Mouse (Mus musculus): ENCODE measurements around the gene Foxs1. TPM values are rescaled to one million over a fixed set of nuclear protein-coding genes. Genes with fewer than 3 reads are reported as not detected.
A peak's percentile ranks its signal among the peaks of the same experiment; 100 is the strongest.

The Foxs1 gene
- total RNA-seq, 2 experiments from 2014 or later = 9.7 to 10.1 TPM

GRCm38 (mm10) chr2:152930276-152930675, 2.7 kb downstream of the Foxs1 start:
- intact Hi-C loops (cut with DNase I) = no loop called here
- DNase-seq = peak; percentile 81 to 83

GRCm38 (mm10) chr2:152928988-152929370, 4.0 kb downstream of the Foxs1 start:
- peak in 1 of 2 experiments; percentile 20 for DNase-seq
- intact Hi-C loops (cut with DNase I) = no loop called here

- DNase-seq = peak in 1 of 2 experiments; percentile 58
- intact Hi-C loops (cut with DNase I) = no loop called here
Observed at GRCm38 (mm10) chr2:152928219-152928987, 4.6 kb downstream of the Foxs1 start.

- no peak for DNase-seq
- intact Hi-C loops (cut with DNase I) = no loop called here
Observed at GRCm38 (mm10) chr2:152927371-152927770, 5.6 kb downstream of the Foxs1 start.

GRCm38 (mm10) chr2:152926896-152927295, 6.1 kb downstream of the Foxs1 start:
- intact Hi-C loops (cut with DNase I) = no loop called here
- DNase-seq = no peak

GRCm38 (mm10) chr2:152925189-152925872, 7.7 kb downstream of the Foxs1 start:
- peak; percentile 90 to 91 for DNase-seq
- intact Hi-C loops (cut with DNase I) = no loop called here

- no peak for DNase-seq
- intact Hi-C loops (cut with DNase I) = no loop called here
Observed at GRCm38 (mm10) chr2:152924543-152924942, 8.5 kb downstream of the Foxs1 start.

GRCm38 (mm10) chr2:152924128-152924527, 8.9 kb downstream of the Foxs1 start:
- intact Hi-C loops (cut with DNase I) = no loop called here
- DNase-seq = no peak

- intact Hi-C loops (cut with DNase I) = no loop called here
Observed at GRCm38 (mm10) chr2:152923621-152924020, 9.4 kb downstream of the Foxs1 start.

GRCm38 (mm10) chr2:152922376-152922775, 10.6 kb downstream of the Foxs1 start:
- intact Hi-C loops (cut with DNase I) = no loop called here
- DNase-seq = peak in 1 of 2 experiments; percentile 35

More at GRCm38 (mm10) chr2:152923621-152924020, 9.4 kb downstream of the Foxs1 start:
- DNase-seq = no peak

GRCm38 (mm10) chr2:152917671-152918070, 15.3 kb downstream of the Foxs1 start:
- DNase-seq = no peak
- intact Hi-C loops (cut with DNase I) = no loop called here

- intact Hi-C loops (cut with DNase I) = no loop called here
- no peak for DNase-seq
Observed at GRCm38 (mm10) chr2:152916111-152916510, 16.9 kb downstream of the Foxs1 start.

GRCm38 (mm10) chr2:152915453-152915852, 17.6 kb downstream of the Foxs1 start:
- DNase-seq = no peak
- intact Hi-C loops (cut with DNase I) = loop anchor here (1.0 kb wide), 1 partner anchor 227 kb away; no protein-coding TSS in a partner anchor

GRCm38 (mm10) chr2:152914310-152915120, 18.5 kb downstream of the Foxs1 start:
- intact Hi-C loops (cut with DNase I) = loop anchor here (1.0 kb wide), 3 partner anchors 19 to 228 kb away; partner anchors contain the start of genes Foxs1 and Pdrg1
- peak; percentile 93 to 95 for DNase-seq

GRCm38 (mm10) chr2:152913471-152913870, 19.5 kb downstream of the Foxs1 start:
- intact Hi-C loops (cut with DNase I) = no loop called here
- no peak for DNase-seq

GRCm38 (mm10) chr2:152911432-152911831, 21.6 kb downstream of the Foxs1 start:
- intact Hi-C loops (cut with DNase I) = no loop called here
- no peak for DNase-seq

GRCm38 (mm10) chr2:152911031-152911430, 22.0 kb downstream of the Foxs1 start, which contains the start of gene Mylk2:
Mylk2 (plus strand) TSS chr2:152911352.
- intact Hi-C loops (cut with DNase I) = no loop called here
- no peak for DNase-seq

- intact Hi-C loops (cut with DNase I) = no loop called here
- no peak for DNase-seq
Observed at GRCm38 (mm10) chr2:152909848-152910247, 23.2 kb downstream of the Foxs1 start.

GRCm38 (mm10) chr2:152907114-152907943, 25.7 kb downstream of the Foxs1 start:
- intact Hi-C loops (cut with DNase I) = no loop called here
- DNase-seq = no peak

All from heart, postnatal 10 days (tissue).